Mouse (Mus musculus): ENCODE results near the gene Auh. TPM values are rescaled to one million over a fixed set of nuclear protein-coding genes. Genes with fewer than 3 reads are reported as not detected.

Gene Auh
- polyA plus RNA-seq, 1 experiment from 2014 or later, result 51.3 TPM

- H3K9me3 ChIP-seq (replicated peaks), result no peaks in the 10 kb centered on the region
- peak overlapping the region; percentile 14; the same call in 1 of the 2 replicates for H3K27ac ChIP-seq (ENCODE audit: poor library complexity, severe bottlenecking)
- 29% methylated on average over 4 of the region's 4 CpGs for WGBS
- no peaks in the 10 kb centered on the region for H3K36me3 ChIP-seq
- ATAC-seq (ENCODE audit: insufficient number of reproducible peaks, low FRiP score), result no peak
- peaks cover 31% of the 10 kb centered on the region for H3K4me1 ChIP-seq (replicated peaks)
- H3K4me3 ChIP-seq, result no peak overlapping the region
- H3K27me3 ChIP-seq (replicated peaks), result no peaks in the 10 kb centered on the region
- H3K9ac ChIP-seq, result no peak overlapping the region
- H3K4me2 ChIP-seq, result no peak overlapping the region
Observed at GRCm38 (mm10) chr13:52802482-52802881, 127.0 kb downstream of the Auh start.

- peaks cover 31% of the 10 kb centered on the region for H3K4me1 ChIP-seq (replicated peaks)
- no peaks in the 10 kb centered on the region for H3K36me3 ChIP-seq
- H3K9ac ChIP-seq, result no peak overlapping the region
- no peak overlapping the region for H3K4me2 ChIP-seq
- no peaks in the 10 kb centered on the region for H3K9me3 ChIP-seq (replicated peaks)
- no peaks in the 10 kb centered on the region for H3K27me3 ChIP-seq (replicated peaks)
- WGBS, result 43% methylated on average over 4 of the region's 4 CpGs
- H3K4me3 ChIP-seq, result no peak overlapping the region
- H3K27ac ChIP-seq (ENCODE audit: poor library complexity, severe bottlenecking), result no peak overlapping the region
- no peak for ATAC-seq (ENCODE audit: insufficient number of reproducible peaks, low FRiP score)
Observed at GRCm38 (mm10) chr13:52800687-52801341, 128.7 kb downstream of the Auh start.

- no peaks in the 10 kb centered on the region for H3K9me3 ChIP-seq (replicated peaks)
- WGBS, result 69% methylated on average over 2 of the region's 2 CpGs
Observed at GRCm38 (mm10) chr13:52800091-52800490, 129.4 kb downstream of the Auh start.

DNA sequence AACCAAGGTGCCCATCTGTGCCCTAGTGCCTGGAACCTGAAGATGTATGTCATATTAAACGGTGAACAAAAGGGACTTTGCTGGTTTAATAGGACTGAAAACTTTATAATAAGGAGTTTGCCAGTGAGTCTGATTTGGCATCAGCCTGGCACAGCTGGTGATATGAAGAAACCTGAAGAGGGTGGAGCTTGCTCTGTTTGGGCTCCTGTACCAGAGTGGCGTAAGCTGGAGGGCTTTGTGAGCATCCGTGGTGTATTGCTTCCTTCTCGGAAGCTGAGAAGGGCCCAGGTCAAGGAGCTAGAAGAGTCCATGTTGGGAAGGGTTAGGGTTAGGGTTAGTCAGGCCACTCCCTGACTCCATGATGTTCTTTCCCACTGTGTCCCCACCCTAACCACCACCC lies 135.2 kb downstream of the Auh start:
- Histone ChIP-seq H3K9ac (no peak overlapping the region), H3K4me1 (replicated peaks) (no peaks in the 10 kb centered on the region), H3K36me3 (no peaks in the 10 kb centered on the region), H3K4me2 (no peak overlapping the region), H3K9me3 (replicated peaks) (no peaks in the 10 kb centered on the region), H3K27me3 (replicated peaks) (0 out of 2 replicates have a peak, but pooled peaks cover 4% of the 10 kb centered on the region), H3K4me3 (no peak overlapping the region), H3K27ac (ENCODE audit: poor library complexity, severe bottlenecking) (no peak overlapping the region)
- WGBS, result 84% methylated on average over 4 of the region's 4 CpGs
- no peak for ATAC-seq (ENCODE audit: insufficient number of reproducible peaks, low FRiP score)

More at GRCm38 (mm10) chr13:52800091-52800490, 129.4 kb downstream of the Auh start:
- Histone ChIP-seq H3K4me3 (no peak overlapping the region), H3K36me3 (no peaks in the 10 kb centered on the region), H3K27me3 (replicated peaks) (no peaks in the 10 kb centered on the region), H3K4me1 (replicated peaks) (peaks cover 31% of the 10 kb centered on the region), H3K27ac (ENCODE audit: poor library complexity, severe bottlenecking) (no peak overlapping the region), H3K4me2 (no peak overlapping the region), H3K9ac (no peak overlapping the region)
- no peak for ATAC-seq (ENCODE audit: insufficient number of reproducible peaks, low FRiP score)

GRCm38 (mm10) chr13:52793434-52793989 lies 136.0 kb downstream of the Auh start:
- ATAC-seq (ENCODE audit: insufficient number of reproducible peaks, low FRiP score), result no peak
- Histone ChIP-seq H3K9ac (no peak overlapping the region), H3K27me3 (replicated peaks) (0 out of 2 replicates have a peak, but pooled peaks cover 4% of the 10 kb centered on the region), H3K9me3 (replicated peaks) (no peaks in the 10 kb centered on the region), H3K36me3 (no peaks in the 10 kb centered on the region), H3K27ac (ENCODE audit: poor library complexity, severe bottlenecking) (no peak overlapping the region), H3K4me2 (no peak overlapping the region), H3K4me1 (replicated peaks) (no peaks in the 10 kb centered on the region), H3K4me3 (no peak overlapping the region)
- WGBS, result 88% methylated on average over 13 of the region's 13 CpGs

GRCm38 (mm10) chr13:52792242-52792844 lies 137.1 kb downstream of the Auh start:
- H3K4me3 ChIP-seq, result no peak overlapping the region
- H3K9me3 ChIP-seq (replicated peaks), result 0 out of 2 replicates have a peak, but pooled peaks cover 3% of the 10 kb centered on the region
- no peak overlapping the region for H3K4me2 ChIP-seq
- H3K27me3 ChIP-seq (replicated peaks), result 0 out of 2 replicates have a peak, but pooled peaks cover 4% of the 10 kb centered on the region
- 84% methylated on average over 9 of the region's 9 CpGs for WGBS
- H3K9ac ChIP-seq, result no peak overlapping the region
- H3K4me1 ChIP-seq (replicated peaks), result no peaks in the 10 kb centered on the region
- no peaks in the 10 kb centered on the region for H3K36me3 ChIP-seq
- no peak overlapping the region for H3K27ac ChIP-seq (ENCODE audit: poor library complexity, severe bottlenecking)
- no peak for ATAC-seq (ENCODE audit: insufficient number of reproducible peaks, low FRiP score)

DNA sequence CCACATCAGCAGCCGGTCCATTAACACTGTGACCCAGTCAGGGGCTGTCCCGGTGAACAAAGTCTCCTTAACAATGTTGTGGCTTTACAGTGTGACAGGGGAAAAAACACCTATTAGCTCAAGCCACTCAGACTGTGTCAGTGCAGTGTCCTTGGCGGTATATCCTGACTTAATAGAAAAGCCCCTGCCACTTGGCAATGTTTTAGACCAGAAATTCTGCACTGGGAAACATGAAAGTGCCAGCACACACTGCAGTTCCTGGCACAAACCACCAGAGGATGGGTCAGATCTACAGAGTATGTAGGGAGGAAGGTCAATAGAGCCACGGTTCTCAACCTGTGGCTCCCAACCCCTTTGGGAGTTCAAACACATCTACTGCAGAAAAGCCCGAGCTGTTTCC lies 138.6 kb downstream of the Auh start:
- no peaks in the 10 kb centered on the region for H3K4me1 ChIP-seq (replicated peaks)
- no peak overlapping the region for H3K9ac ChIP-seq
- no peak overlapping the region for H3K4me2 ChIP-seq
- no peak overlapping the region for H3K27ac ChIP-seq (ENCODE audit: poor library complexity, severe bottlenecking)
- H3K27me3 ChIP-seq (replicated peaks), result 0 out of 2 replicates have a peak, but pooled peaks cover 4% of the 10 kb centered on the region
- ATAC-seq (ENCODE audit: insufficient number of reproducible peaks, low FRiP score), result no peak
- H3K4me3 ChIP-seq, result no peak overlapping the region
- no peaks in the 10 kb centered on the region for H3K36me3 ChIP-seq
- 0 out of 2 replicates have a peak, but pooled peaks cover 3% of the 10 kb centered on the region for H3K9me3 ChIP-seq (replicated peaks)
- WGBS, result 73% methylated on average over 5 of the region's 5 CpGs

Other genes with a start within 250 kb of the Auh start
- gene Nfil3, start 51.4 kb upstream of the Auh start, polyA plus RNA-seq (2016; fragmentation: Nextera tagmentation; extraction: Ambion mirVana), result 46.3 and 50.2 TPM in 2 replicates